Mouse (Mus musculus) intestine, postnatal 0 days (tissue): ENCODE data around the gene Cep57l1. TPM values are rescaled to one million over a fixed set of nuclear protein-coding genes. Genes with fewer than 3 reads are reported as not detected.

Experiments
- ATAC-seq: fragments of 200-750 bp; cut with Nextera tagmentation; 2 replicates; pipeline ENCODE4 v1.8.0; 2017; ENCODE audit warnings: mild to moderate bottlenecking, moderate TSS enrichment, moderate library complexity
- H3K27ac ChIP-seq: fragments of 300-500 bp; sonication (generic); 2 replicates; pipeline ENCODE4 v1.5.1; 2014; ENCODE audit warnings: mild to moderate bottlenecking, low read depth, low read length, moderate library complexity
- H3K27me3 ChIP-seq: fragments of 300-500 bp; sonication (generic); replicated peaks from 2 replicates; pipeline ENCODE4 v1.6.1; 2014; ENCODE audit warnings: low read length, mixed read lengths; ENCODE audit not compliant: control insufficient read depth, insufficient read depth
- H3K36me3 ChIP-seq: fragments of 300-500 bp; sonication (generic); 2 replicates; pipeline ENCODE4 v1.6.1; 2014; ENCODE audit warnings: mild to moderate bottlenecking, moderate library complexity; ENCODE audit not compliant: control insufficient read depth, insufficient read depth
- H3K4me1 ChIP-seq: fragments of 300-500 bp; sonication (generic); replicated peaks from 2 replicates; pipeline ENCODE4 v1.6.1; 2014; ENCODE audit warnings: antibody characterized with exemption, low read length, mixed read lengths; ENCODE audit not compliant: control insufficient read depth, insufficient read depth
- H3K4me2 ChIP-seq: fragments of 300-500 bp; sonication (generic); replicated peaks from 2 replicates; pipeline ENCODE4 v1.6.1; 2014; ENCODE audit warnings: low read depth, mild to moderate bottlenecking, moderate library complexity
- H3K4me3 ChIP-seq: fragments of 300-500 bp; sonication (generic); 2 replicates; pipeline ENCODE4 v1.5.1; 2014; ENCODE audit warnings: low read depth, low read length
- H3K9ac ChIP-seq: fragments of 300-500 bp; sonication (generic); 2 replicates; pipeline ENCODE4 v1.6.1; 2014; ENCODE audit warnings: mild to moderate bottlenecking, low read depth, low read length
- H3K9me3 ChIP-seq: fragments of 300-500 bp; sonication (generic); 2 replicates; pipeline ENCODE4 v1.6.1; 2016; ENCODE audit warnings: mixed run types; ENCODE audit not compliant: control insufficient read depth
- CTCF ChIP-seq: sonication (generic); IDR thresholded peaks from 2 replicates; pipeline ENCODE4 v1.5.1; 2016; ENCODE audit warnings: low read depth, mild to moderate bottlenecking, control low read depth, antibody characterized with exemption, moderate library complexity
- WGBS: fragments of 180-500 bp; shearing (Covaris S2); extraction: QIAGEN DNeasy Blood & Tissue Kit; methylation state at CpG from one replicate; pipeline ENCODE4 v1.1.7; 2014; 5-methylcytosine and 5-hydroxymethylcytosine counted together
- polyA plus RNA-seq: library from polyadenylated mRNA; unstranded; fragments of >200 nt; fragmentation: Nextera tagmentation; extraction: Ambion mirVana; gene quantifications from 2 replicates; pipeline ENCODE4 v1.2.1, GENCODE M21; 2015

The Cep57l1 gene
- polyA plus RNA-seq, 1 experiment from 2014 or later = 5.3 TPM

DNA sequence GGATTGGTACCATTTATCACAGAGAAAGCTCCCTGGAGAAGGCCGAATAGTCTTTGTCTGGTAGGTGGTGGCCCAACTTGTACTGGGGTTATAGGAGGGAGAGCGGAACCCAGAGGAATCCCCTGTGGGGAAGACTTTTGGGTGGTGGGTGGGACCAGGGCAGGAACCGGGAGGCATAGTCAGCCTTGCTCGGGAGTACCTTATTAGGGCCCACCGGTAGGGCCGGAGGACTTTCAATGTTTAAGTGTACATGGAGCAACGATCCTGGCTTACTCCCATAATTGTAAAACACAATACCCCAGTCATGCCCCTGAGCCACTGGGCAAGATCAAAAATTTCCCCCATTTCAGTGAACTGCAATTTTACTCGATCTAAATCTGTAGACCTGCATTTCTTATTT, 12.4 kb downstream of the Cep57l1 start:
- ATAC-seq = no peak
- WGBS = 91% methylated on average over 8 of the region's 8 CpGs
- H3K27ac ChIP-seq = no peak overlapping the region
- H3K4me2 ChIP-seq = no peak overlapping the region
- no peaks in the 10 kb centered on the region for H3K27me3 ChIP-seq
- H3K4me1 ChIP-seq = no peaks in the 10 kb centered on the region
- peaks cover 31% of the 10 kb centered on the region; the same call in 1 of the 2 replicates for H3K36me3 ChIP-seq
- TF ChIP-seq CTCF = no peak
- H3K4me3 ChIP-seq = no peak overlapping the region
- no peak overlapping the region for H3K9ac ChIP-seq
- H3K9me3 ChIP-seq = no peaks in the 10 kb centered on the region

GRCm38 (mm10) chr10:41792375-41792774, 17.3 kb downstream of the Cep57l1 start:
- Histone ChIP-seq H3K36me3 (0 out of 2 replicates have a peak, but pooled peaks cover under 1% of the 10 kb centered on the region), H3K4me3 (no peak overlapping the region), H3K9ac (no peak overlapping the region), H3K27ac (no peak overlapping the region), H3K9me3 (no peaks in the 10 kb centered on the region), H3K27me3 (no peaks in the 10 kb centered on the region), H3K4me1 (no peaks in the 10 kb centered on the region), H3K4me2 (no peak overlapping the region)
- TF ChIP-seq CTCF = no peak
- 95% methylated on average over 6 of the region's 6 CpGs for WGBS
- no peak for ATAC-seq

DNA sequence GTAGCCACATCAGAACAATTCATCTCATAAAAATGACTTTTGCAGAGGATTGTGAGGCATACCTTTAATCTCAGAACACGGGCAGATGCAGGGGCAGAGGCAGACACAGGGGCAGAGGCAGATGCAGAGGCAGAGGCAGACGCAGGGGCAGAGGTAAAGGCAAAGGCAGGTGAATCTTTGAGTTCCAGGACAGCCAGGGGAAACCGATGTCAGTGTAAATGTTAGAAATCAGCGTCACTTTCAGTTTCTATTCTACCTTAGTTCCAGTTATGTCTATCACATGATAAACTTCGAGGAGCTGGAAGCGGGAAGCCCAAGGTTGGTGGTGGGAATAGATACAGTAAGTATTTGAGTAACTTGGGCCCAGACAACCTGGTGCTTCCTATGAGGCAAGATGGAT, 42.4 kb downstream of the Cep57l1 start:
- Histone ChIP-seq H3K36me3 (no peaks in the 10 kb centered on the region; the same call in 1 of the 2 replicates), H3K27me3 (no peaks in the 10 kb centered on the region), H3K4me3 (no peak overlapping the region), H3K9ac (no peak overlapping the region), H3K4me2 (no peak overlapping the region), H3K9me3 (no peaks in the 10 kb centered on the region), H3K27ac (peak overlapping the region; percentile 41; the same call in 1 of the 2 replicates), H3K4me1 (no peaks in the 10 kb centered on the region)
- no peak for ATAC-seq
- WGBS = 70% methylated on average over 6 of the region's 6 CpGs
- no peak for TF ChIP-seq CTCF

GRCm38 (mm10) chr10:41766280-41766679, 43.4 kb downstream of the Cep57l1 start:
- 42% methylated on average over 4 of the region's 4 CpGs for WGBS
- Histone ChIP-seq H3K4me3 (no peak overlapping the region), H3K9me3 (no peaks in the 10 kb centered on the region), H3K4me1 (no peaks in the 10 kb centered on the region), H3K9ac (no peak overlapping the region), H3K27ac (peak overlapping the region; percentile 17; the same call in 1 of the 2 replicates), H3K4me2 (no peak overlapping the region), H3K36me3 (no peaks in the 10 kb centered on the region; the same call in 1 of the 2 replicates), H3K27me3 (no peaks in the 10 kb centered on the region)
- no peak for TF ChIP-seq CTCF
- ATAC-seq = no peak

GRCm38 (mm10) chr10:41765586-41765985, 44.1 kb downstream of the Cep57l1 start:
- Histone ChIP-seq H3K9me3 (no peaks in the 10 kb centered on the region), H3K27me3 (no peaks in the 10 kb centered on the region), H3K36me3 (no peaks in the 10 kb centered on the region; the same call in 1 of the 2 replicates), H3K4me1 (no peaks in the 10 kb centered on the region), H3K4me2 (no peak overlapping the region), H3K27ac (no peak overlapping the region), H3K4me3 (no peak overlapping the region), H3K9ac (no peak overlapping the region)
- TF ChIP-seq CTCF = no peak
- no peak for ATAC-seq
- 80% methylated on average over 4 of the region's 4 CpGs for WGBS

DNA sequence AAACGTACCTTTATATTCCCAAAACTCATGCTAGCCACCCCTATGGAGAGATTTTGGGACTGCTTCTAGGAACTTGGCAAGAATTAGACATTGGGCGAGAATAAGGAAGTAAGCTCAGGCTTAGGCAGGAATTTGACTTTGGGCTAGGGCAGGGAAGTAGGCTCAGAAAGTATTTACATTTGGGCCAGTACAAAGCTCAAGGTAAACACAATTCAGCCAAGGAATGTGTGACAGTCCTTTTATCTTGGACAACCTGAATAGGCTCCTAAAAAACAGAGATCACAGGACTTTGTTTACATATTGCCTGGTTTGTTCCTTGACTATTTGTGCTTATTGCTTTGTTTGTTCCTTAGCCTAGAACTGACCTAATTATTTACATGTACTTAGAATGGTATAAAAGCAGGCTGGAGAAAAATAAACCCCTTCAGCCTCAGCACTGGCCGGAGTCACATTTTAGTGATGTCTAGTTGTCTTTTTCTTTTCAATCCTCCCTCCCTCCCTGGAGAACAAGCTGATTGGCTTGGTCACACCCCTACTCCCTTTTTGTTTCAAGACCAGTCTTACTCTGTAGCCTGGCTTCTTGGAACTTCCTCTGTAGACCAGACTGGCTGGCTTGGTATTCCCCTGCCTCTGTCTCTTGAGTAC, 45.8 kb downstream of the Cep57l1 start:
- no peaks in the 10 kb centered on the region for H3K27me3 ChIP-seq
- TF ChIP-seq CTCF = no peak
- WGBS = 71% methylated on average over 3 of the region's 3 CpGs
- H3K4me3 ChIP-seq = no peak overlapping the region
- no peaks in the 10 kb centered on the region for H3K9me3 ChIP-seq
- no peak overlapping the region for H3K9ac ChIP-seq
- H3K36me3 ChIP-seq = no peaks in the 10 kb centered on the region
- H3K4me2 ChIP-seq = no peak overlapping the region
- ATAC-seq = no peak
- H3K4me1 ChIP-seq = no peaks in the 10 kb centered on the region
- H3K27ac ChIP-seq = no peak overlapping the region

DNA sequence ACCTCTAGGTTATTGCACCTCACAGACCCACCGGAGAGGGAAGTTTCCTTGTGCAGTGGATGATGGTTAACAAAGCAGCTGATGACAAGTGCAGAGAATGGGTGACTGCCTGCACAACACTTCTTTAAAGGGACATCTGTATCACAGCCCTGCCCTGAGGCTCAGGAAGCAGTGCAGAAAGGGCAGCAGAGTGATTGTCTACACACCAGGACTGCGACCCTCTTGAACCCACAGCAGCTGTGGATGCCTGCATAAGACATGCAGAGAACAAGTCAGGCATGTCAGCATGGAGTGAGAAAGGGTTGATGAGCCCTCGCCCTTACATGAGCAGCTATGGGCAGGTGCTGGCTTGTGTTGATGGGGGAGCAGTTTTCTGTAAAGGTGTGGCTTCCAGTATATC, 48.8 kb downstream of the Cep57l1 start:
- Histone ChIP-seq H3K27me3 (no peaks in the 10 kb centered on the region), H3K4me3 (no peak overlapping the region), H3K36me3 (no peaks in the 10 kb centered on the region), H3K9me3 (no peaks in the 10 kb centered on the region), H3K4me2 (no peak overlapping the region), H3K4me1 (no peaks in the 10 kb centered on the region), H3K27ac (no peak overlapping the region), H3K9ac (no peak overlapping the region)
- ATAC-seq = no peak
- WGBS = 81% methylated on average over 3 of the region's 3 CpGs
- no peak for TF ChIP-seq CTCF
